Mouse (Mus musculus) intestine, embryonic 16.5 days (tissue): ENCODE data around the gene Snx20. TPM values are rescaled to one million over a fixed set of nuclear protein-coding genes. Genes with fewer than 3 reads are reported as not detected.

Experiments used
- ATAC-seq: fragments of 200-750 bp; cut with Nextera tagmentation; 2 replicates; pipeline ENCODE4 v1.8.0; 2017; ENCODE audit warnings: moderate TSS enrichment, moderate library complexity
- H3K27ac ChIP-seq: fragments of 300-500 bp; sonication (generic); 2 replicates; pipeline ENCODE4 v1.5.1; 2014; ENCODE audit warnings: mild to moderate bottlenecking, low read length
- H3K27me3 ChIP-seq: fragments of 300-500 bp; sonication (generic); replicated peaks from 2 replicates; pipeline ENCODE4 v1.6.1; 2014; ENCODE audit warnings: low read length, control low read depth, mixed read lengths; ENCODE audit not compliant: control insufficient read depth, insufficient read depth
- H3K36me3 ChIP-seq: fragments of 300-500 bp; sonication (generic); 2 replicates; pipeline ENCODE4 v1.6.1; 2014; ENCODE audit warnings: low read length, control low read depth; ENCODE audit not compliant: control insufficient read depth, insufficient read depth
- H3K4me1 ChIP-seq: fragments of 300-500 bp; sonication (generic); 2 replicates; pipeline ENCODE4 v1.6.1; 2014; ENCODE audit warnings: low read length, control low read depth, mixed read lengths; ENCODE audit not compliant: control insufficient read depth, insufficient read depth
- H3K4me2 ChIP-seq: fragments of 300-500 bp; sonication (generic); 2 replicates; pipeline ENCODE4 v1.6.1; 2014; ENCODE audit warnings: low read depth, low read length, control low read depth
- H3K4me3 ChIP-seq: fragments of 300-500 bp; sonication (generic); 2 replicates; pipeline ENCODE4 v1.5.1; 2014; ENCODE audit warnings: mild to moderate bottlenecking, low read length
- H3K9ac ChIP-seq: fragments of 300-500 bp; sonication (generic); 2 replicates; pipeline ENCODE4 v1.6.1; 2014; ENCODE audit warnings: low read depth, low read length
- H3K9me3 ChIP-seq: fragments of 300-500 bp; sonication (generic); 2 replicates; pipeline ENCODE4 v1.6.1; 2016; ENCODE audit warnings: low read length, control low read depth; ENCODE audit not compliant: control insufficient read depth
- WGBS: fragments of 180-500 bp; shearing (Covaris S2); extraction: QIAGEN DNeasy Blood & Tissue Kit; methylation state at CpG from one replicate; pipeline ENCODE4 v1.1.7; 2014; 5-methylcytosine and 5-hydroxymethylcytosine counted together
- polyA plus RNA-seq: library from polyadenylated mRNA; unstranded; fragments of >200 nt; fragmentation: Nextera tagmentation; extraction: Ambion mirVana; gene quantifications from 2 replicates; pipeline ENCODE4 v1.2.1, GENCODE M21; 2015

Gene Snx20
- polyA plus RNA-seq, 1 experiment from 2014 or later: 2.7 TPM

DNA sequence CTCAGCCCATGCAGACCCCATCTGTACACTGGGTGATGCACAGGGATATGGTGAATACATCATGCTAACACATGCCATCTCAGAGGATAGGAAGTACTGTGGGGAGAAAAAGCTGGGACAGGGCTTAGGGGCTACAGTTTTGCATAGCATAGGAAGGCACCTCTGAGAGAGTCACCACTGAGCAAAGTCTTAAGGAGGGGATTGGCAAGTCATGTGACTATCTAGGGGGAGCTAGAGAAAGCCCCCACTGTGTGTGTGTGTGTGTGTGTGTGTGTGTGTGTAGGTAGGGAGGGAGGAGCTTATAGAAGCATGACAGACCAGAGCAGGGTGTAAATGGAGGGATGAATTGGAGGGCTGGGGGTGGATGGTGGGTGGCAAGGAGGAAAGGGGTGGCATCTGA lies 12.4 kb upstream of the Snx20 start:
- Histone ChIP-seq H3K9ac (no peak overlapping the region), H3K27ac (no peak overlapping the region), H3K27me3 (no peaks in the 10 kb centered on the region), H3K4me3 (no peak overlapping the region), H3K9me3 (no peaks in the 10 kb centered on the region), H3K36me3 (no peaks in the 10 kb centered on the region), H3K4me1 (peaks cover 7% of the 10 kb centered on the region; the same call in 1 of the 2 replicates), H3K4me2 (no peak overlapping the region)
- ATAC-seq: no peak

DNA sequence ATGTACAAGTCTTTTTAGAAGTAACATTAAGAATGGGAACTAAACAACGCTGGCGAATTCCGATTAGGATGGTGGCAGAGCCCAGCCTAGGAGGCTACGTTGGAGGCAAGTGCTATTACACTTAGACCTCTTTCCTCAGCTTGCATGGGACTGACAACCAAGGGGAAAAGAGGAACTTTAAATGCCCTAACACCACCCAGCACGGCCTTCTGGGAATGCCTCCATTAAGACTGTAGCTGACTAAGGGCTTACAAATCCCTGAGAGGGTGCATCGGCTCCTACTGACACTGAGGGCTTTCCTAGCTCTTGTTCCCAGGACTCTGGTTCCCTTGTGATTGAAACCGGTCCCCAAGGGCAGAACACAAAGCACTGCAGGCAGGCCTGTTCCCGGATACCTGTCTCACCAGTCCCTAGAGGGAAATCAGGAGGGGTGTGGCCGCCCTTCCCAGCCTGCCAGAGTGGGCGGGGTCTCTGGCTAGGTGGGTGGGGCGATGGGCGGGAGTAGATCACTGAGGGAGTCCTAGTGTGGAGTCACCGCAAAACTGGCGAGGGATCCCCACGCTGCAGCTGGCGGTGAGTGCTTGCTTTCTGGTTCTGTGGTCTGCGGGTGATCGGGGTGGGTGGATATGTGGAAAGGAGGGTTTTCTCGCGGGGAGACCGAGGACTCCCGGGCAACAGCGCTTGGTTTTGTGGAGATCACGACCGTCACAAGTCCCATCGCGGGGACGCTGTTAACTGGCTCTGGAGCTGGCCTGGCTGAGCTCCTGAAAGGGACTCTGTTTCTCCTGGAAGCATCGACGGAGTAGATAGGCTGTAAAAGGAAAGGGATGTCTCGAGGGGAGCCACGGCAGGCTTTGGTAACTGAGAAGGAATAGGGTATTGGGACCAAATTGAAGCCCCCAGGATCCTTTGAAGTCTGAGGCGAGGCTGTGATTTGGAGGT lies 11.2 kb upstream of the Snx20 start, which contains the start of gene Nod2:
Gene Nod2 (plus strand): TSS at position 479 of the 942 bp plus-strand sequence.
- peak; percentile 95 for ATAC-seq
- Histone ChIP-seq H3K36me3 (no peaks in the 10 kb centered on the region), H3K27ac (no peak within 1 kb of the TSS), H3K4me2 (peak within 1 kb of the TSS; percentile 73), H3K9ac (peak within 1 kb of the TSS; percentile 57), H3K27me3 (no peaks in the 10 kb centered on the region), H3K4me1 (peaks cover 7% of the 10 kb centered on the region; the same call in 1 of the 2 replicates), H3K4me3 (peak within 1 kb of the TSS; percentile 49), H3K9me3 (no peaks in the 10 kb centered on the region)
- WGBS: 11% methylated on average over 33 of the region's 33 CpGs

DNA sequence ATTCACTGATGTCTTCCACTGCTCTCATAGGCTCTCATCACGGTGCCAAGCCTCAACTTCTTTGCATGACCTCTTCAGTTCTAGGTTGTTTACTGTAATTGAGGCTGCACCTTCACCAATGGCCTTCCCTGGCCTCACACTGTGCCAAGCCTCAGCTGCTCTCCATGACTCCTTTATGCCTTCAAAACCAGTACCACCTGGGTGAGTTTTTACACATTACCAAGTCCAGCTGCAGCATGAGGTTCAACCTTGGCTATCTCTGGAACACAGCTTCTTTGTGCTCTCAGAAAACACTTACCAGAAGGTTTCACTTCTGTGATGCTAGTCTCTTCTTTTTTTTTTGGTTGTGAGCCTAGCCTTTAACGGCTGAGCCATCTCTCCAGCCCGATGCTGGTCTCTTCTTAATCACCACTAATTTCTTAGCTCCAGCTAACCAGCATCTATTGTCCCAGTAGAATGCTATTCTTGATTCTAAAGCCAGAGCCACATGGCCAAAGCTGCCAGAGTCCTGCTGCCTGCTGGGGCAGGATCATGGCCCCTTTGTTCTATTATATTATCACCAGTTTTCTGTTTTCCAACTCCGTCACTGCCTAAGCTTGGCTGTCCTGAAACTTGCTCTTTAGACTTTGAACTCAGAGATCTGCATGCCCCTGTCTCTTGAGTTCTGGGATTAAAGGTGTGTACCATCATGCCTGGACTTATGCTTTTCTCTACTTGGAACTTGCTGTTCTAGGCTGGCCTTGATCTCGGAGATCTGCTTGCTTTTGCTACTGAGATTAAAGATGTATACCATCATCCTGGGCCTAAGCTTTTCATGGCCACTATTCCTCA lies 7.0 kb upstream of the Snx20 start:
- Histone ChIP-seq H3K9me3 (no peaks in the 10 kb centered on the region), H3K36me3 (no peaks in the 10 kb centered on the region), H3K4me1 (peaks cover 7% of the 10 kb centered on the region; the same call in 1 of the 2 replicates), H3K4me3 (no peak overlapping the region), H3K27ac (no peak overlapping the region), H3K4me2 (no peak overlapping the region), H3K27me3 (no peaks in the 10 kb centered on the region), H3K9ac (no peak overlapping the region)
- ATAC-seq: peak; percentile 63
- 72% methylated on average over 5 of the region's 5 CpGs for WGBS

DNA sequence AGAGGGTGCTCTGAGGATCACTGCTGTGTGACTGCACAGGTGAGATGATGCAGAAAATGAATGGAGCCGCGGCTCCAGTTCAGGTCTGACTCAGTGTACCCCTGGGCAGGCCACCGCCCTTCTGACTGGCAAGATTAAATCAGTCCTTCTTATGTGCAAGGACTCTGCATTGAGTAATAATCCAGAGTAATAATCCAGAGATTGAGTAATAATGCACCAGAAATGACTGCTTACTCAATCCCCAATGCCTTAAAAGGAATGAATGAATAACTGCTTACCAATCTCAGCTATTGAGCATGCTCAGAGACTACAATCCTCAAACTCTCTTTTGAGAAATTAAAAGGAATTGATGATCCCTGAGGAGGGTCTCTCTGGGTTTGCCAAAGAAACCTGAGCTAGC lies 3.0 kb upstream of the Snx20 start:
- Histone ChIP-seq H3K36me3 (no peaks in the 10 kb centered on the region), H3K27ac (no peak overlapping the region), H3K4me2 (no peak overlapping the region), H3K9ac (no peak overlapping the region), H3K4me1 (0 out of 2 replicates have a peak, but pooled peaks cover 4% of the 10 kb centered on the region), H3K9me3 (no peaks in the 10 kb centered on the region), H3K27me3 (no peaks in the 10 kb centered on the region), H3K4me3 (no peak overlapping the region)
- no peak for ATAC-seq
- 95% methylated on average over 3 of the region's 3 CpGs for WGBS

DNA sequence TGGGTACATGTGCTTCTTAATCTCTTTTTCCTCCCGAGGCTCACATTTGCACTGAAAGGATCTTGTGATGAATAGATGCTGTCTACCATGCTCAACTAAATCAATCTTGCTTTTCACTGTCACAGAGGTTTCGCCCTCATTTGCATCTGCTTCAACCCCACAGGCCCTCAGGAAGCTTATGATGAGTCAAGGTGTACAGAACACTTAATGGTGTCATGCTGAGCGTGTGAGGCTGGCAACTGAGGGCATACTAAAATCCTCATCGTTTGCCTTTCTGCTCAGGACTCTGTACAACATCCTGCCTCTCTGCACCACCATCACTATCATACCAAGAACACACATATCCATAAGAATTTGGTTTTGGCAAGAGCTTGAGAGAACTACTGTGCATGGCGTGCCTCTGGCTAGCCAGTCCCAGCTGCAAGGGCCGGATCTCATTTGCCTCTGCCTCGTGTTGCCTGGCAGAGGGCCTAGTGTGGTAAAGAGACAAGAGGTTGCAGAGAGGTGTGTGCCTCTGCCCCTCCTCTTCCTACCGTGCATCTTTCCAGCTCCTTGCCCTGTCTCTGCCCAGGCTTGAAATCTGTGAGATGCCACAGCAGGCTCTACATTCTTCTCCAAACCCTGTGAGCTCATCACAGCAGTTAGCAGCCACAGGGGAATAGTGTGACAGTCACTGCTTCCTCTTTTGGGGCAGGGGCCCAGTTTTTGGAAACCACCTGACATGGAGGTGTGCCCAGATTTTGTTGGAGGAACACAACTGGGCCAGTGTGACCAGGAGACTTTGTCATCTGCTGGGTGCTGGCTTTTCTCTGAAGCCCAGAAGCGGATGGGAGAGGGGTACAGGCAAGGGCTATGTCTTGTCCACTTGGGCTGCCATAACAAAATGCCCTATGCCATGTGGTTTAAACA lies 1.4 kb upstream of the Snx20 start:
- no peaks in the 10 kb centered on the region for H3K27me3 ChIP-seq
- H3K4me1 ChIP-seq: 0 out of 2 replicates have a peak, but pooled peaks cover 4% of the 10 kb centered on the region
- no peaks in the 10 kb centered on the region for H3K36me3 ChIP-seq
- WGBS: 78% methylated on average over 9 of the region's 9 CpGs
- H3K9me3 ChIP-seq: no peaks in the 10 kb centered on the region
- ATAC-seq: no peak
- no peak overlapping the region for H3K4me2 ChIP-seq
- H3K27ac ChIP-seq: no peak overlapping the region
- no peak overlapping the region for H3K4me3 ChIP-seq
- no peak overlapping the region for H3K9ac ChIP-seq

DNA sequence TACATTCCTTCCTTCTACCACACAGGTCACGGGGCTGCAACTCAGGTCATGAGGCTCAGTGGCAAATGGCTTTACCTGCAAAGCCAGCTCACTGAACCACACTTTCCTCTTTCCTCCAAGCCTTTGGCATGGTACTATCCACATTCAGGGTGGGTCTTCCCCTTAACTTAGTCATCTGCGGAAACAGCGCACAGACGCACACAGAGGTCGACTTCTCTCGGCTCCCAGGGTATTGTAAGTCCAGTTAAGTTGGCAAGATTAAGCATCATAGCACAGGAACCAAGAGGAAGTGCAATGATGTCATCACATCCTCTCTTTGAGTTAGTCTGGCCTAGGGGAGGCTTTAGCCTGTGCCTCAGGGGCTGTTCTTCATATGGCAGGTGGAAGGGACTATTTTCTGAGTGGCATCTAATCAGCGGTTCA lies 2.6 kb downstream of the Snx20 start:
- no peaks in the 10 kb centered on the region for H3K36me3 ChIP-seq
- no peak overlapping the region for H3K9ac ChIP-seq
- no peak overlapping the region for H3K4me2 ChIP-seq
- WGBS: 75% methylated on average over 7 of the region's 7 CpGs
- no peak overlapping the region for H3K4me3 ChIP-seq
- H3K9me3 ChIP-seq: no peaks in the 10 kb centered on the region
- ATAC-seq: 0 out of 2 replicates have a peak, but pooled peaks have one; percentile 26
- no peak overlapping the region for H3K27ac ChIP-seq
- no peaks in the 10 kb centered on the region for H3K27me3 ChIP-seq
- H3K4me1 ChIP-seq: peaks cover 5% of the 10 kb centered on the region; the same call in 1 of the 2 replicates

DNA sequence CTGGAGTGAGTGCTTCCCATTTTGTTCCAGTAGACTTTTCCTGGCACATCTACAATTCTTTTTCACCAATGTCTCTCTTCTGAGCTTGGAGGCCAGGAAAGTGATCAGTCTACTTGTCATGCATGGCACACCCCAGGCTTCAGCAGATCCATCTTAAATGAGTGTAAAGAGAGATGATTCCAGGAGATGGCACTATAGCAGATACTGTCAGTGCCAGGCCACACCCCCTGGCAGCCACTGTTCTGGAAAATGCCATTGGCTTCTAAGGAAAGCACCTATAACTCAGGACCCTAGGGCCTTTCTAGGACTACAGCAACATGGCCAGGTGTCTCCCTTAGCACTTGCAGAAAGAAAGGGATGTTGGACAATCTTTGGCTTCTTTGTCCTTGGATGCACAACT lies 4.8 kb downstream of the Snx20 start:
- H3K4me2 ChIP-seq: no peak overlapping the region
- no peaks in the 10 kb centered on the region for H3K27me3 ChIP-seq
- H3K4me3 ChIP-seq: no peak overlapping the region
- no peaks in the 10 kb centered on the region for H3K9me3 ChIP-seq
- H3K27ac ChIP-seq: no peak overlapping the region
- peaks cover 8% of the 10 kb centered on the region; the same call in 1 of the 2 replicates for H3K4me1 ChIP-seq
- H3K36me3 ChIP-seq: no peaks in the 10 kb centered on the region
- no peak for ATAC-seq
- H3K9ac ChIP-seq: no peak overlapping the region

DNA sequence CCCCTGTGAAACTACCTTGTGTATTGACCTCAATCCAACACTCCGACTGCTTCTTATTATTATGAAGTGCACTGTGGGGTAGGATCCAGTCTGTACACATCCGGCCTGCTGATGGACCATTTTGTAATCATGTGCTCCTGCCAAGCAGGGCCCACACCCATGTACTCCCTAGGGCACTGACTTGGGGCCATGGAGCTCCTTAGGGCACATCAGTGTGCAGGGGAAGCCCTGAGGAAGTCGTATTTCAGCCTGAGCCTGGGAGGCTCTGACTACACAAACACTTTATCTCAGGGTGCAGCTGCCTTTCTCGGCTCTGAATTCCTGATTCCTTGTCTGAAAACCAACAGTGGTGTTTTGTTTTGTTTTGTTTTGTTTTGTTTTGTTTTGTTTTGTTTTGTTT lies 5.7 kb downstream of the Snx20 start:
- peaks cover 2% of the 10 kb centered on the region; the same call in 1 of the 2 replicates for H3K27me3 ChIP-seq
- H3K9ac ChIP-seq: no peak overlapping the region
- H3K27ac ChIP-seq: no peak overlapping the region
- ATAC-seq: no peak
- no peak overlapping the region for H3K4me2 ChIP-seq
- H3K4me1 ChIP-seq: peaks cover 8% of the 10 kb centered on the region; the same call in 1 of the 2 replicates
- WGBS: 67% methylated on average over 4 of the region's 4 CpGs
- no peaks in the 10 kb centered on the region for H3K36me3 ChIP-seq
- H3K9me3 ChIP-seq: no peaks in the 10 kb centered on the region
- no peak overlapping the region for H3K4me3 ChIP-seq
